Mouse (Mus musculus): ENCODE data around the gene Pygb. TPM values are rescaled to one million over a fixed set of nuclear protein-coding genes. Genes with fewer than 3 reads are reported as not detected.

Gene Pygb
- total and polyA plus RNA-seq, 3 experiments: 36.4 to 47.7 (median 43.2) TPM

DNA sequence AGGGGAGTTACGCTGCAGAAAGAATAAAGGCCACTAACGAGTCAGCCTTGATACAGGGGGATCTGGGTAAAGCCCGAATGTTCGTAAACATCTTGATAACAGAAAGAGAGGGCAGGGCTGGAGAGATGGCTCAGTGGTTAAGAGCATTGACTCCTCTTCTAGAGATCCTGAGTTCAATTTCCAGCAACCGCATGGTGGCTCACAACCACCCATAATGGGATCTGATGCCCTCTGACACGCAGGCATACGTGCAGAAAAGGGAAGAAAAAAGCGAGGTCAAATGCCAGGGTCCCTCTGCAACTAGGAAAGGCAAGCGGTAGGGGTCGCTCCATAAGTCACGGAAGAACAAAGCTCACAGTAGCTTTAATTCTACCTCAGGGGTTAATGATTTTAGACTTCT, 54.6 kb downstream of the Pygb start:
- peaks cover 42 to 76% of the 10 kb centered on the region in 2 experiments for H3K4me1 ChIP-seq (ENCODE audit: control insufficient read depth in 1 of 2, insufficient read depth in 2 of 2)
- H3K79me2 ChIP-seq (replicated peaks; ENCODE audit: control insufficient read depth, extremely low read depth, insufficient read depth, poor library complexity, severe bottlenecking): no peaks in the 10 kb centered on the region
- H3K27ac ChIP-seq (ENCODE audit: insufficient read depth, low read depth): no peak overlapping the region
- in situ Hi-C loops (cut with MboI; ENCODE audit: low pct_ligation_motif_present, low pct_unique_long_range_greater_than_20kb, low sequenced_read_pairs) (loop anchor here (25.0 kb wide), 1 partner anchor 171 kb away; no protein-coding TSS in a partner anchor), dilution Hi-C loops (cut with MboI; ENCODE audit: extremely low pct_ligation_motif_present, extremely low pct_unique_long_range_greater_than_20kb, low sequenced_read_pairs) (no loop called here)
- no peak overlapping the region for H3K9ac ChIP-seq (ENCODE audit: insufficient read depth, low read depth)
- no peak for DNase-seq (ENCODE audit: extremely low read depth)
- no peaks in the 10 kb centered on the region for H3K27me3 ChIP-seq (replicated peaks)
- TF ChIP-seq IRF4 (IDR thresholded peaks at IDR 0.05; ENCODE audit: low read depth, low read length) (no peak), RAD21 (IDR thresholded peaks at IDR 0.05; ENCODE audit: low read depth, low read length) (no peak), GABPA (IDR thresholded peaks at IDR 0.05; ENCODE audit: insufficient replicate concordance, low read depth, low read length) (no peak), ZMIZ1 (IDR thresholded peaks at IDR 0.05; ENCODE audit: low read depth, low read length) (no peak), TBP (conservative IDR thresholded peaks at IDR 0.05; ENCODE audit: low read depth, low read length) (no peak), MAFK (IDR thresholded peaks at IDR 0.05; ENCODE audit: insufficient replicate concordance, low read length) (no peak), KAT2A (IDR thresholded peaks at IDR 0.05; ENCODE audit: insufficient replicate concordance, low read length) (no peak), USF1 (IDR thresholded peaks at IDR 0.05; ENCODE audit: low read depth, low read length) (no peak), ELF1 (IDR thresholded peaks at IDR 0.05; ENCODE audit: low read depth, low read length) (no peak), RCOR1 (conservative IDR thresholded peaks at IDR 0.05; ENCODE audit: low read depth, low read length) (no peak), CTCF (conservative IDR thresholded peaks at IDR 0.05 in 1 of 2, IDR thresholded peaks at IDR 0.05 in 1 of 2; ENCODE audit: low read depth in 2 of 2, low read length in 2 of 2) (no peak), E2F4 (IDR thresholded peaks at IDR 0.05; ENCODE audit: insufficient replicate concordance, low read depth, low read length) (no peak)
- H3K4me2 ChIP-seq (ENCODE audit: insufficient read depth, low read depth, poor library complexity, severe bottlenecking): no peak overlapping the region
- no peaks in the 10 kb centered on the region for H3K9me3 ChIP-seq (replicated peaks; ENCODE audit: low read length)
- H3K36me3 ChIP-seq (replicated peaks in 1 of 2; ENCODE audit: control insufficient read depth in 1 of 2, insufficient read depth in 1 of 2, low read length in 1 of 2): peaks cover 18 to 65% of the 10 kb centered on the region in 2 experiments
- no peak overlapping the region for H3K4me3 ChIP-seq (replicated peaks in 1 of 3; ENCODE audit: low read depth in 2 of 3, low read length in 2 of 3, poor library complexity in 1 of 3)

DNA sequence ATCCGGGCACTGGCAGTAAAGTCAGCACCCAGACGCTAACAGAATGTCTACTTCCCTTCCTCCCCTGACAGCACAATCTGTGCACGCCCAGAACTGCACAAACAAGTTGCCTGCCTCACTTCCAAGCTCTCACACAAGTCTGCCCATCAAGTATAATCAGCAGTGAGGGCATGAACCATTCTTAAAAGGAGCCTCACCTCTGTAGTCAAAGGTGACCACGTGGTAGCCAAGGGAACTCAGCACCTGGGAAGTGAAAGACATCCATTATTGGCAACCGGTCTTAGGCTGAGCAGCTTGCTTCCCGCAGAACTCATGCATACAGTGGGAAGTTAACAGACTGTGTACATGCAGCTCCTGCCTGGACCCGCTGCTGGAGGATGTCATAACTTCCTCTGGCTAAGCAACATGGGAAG, 55.5 kb downstream of the Pygb start:
- Histone ChIP-seq H3K79me2 (replicated peaks; ENCODE audit: control insufficient read depth, extremely low read depth, insufficient read depth, poor library complexity, severe bottlenecking) (no peaks in the 10 kb centered on the region), H3K27ac (ENCODE audit: insufficient read depth, low read depth) (no peak overlapping the region), H3K27me3 (replicated peaks) (no peaks in the 10 kb centered on the region), H3K4me3 (replicated peaks in 1 of 3; ENCODE audit: low read depth in 2 of 3, low read length in 2 of 3, poor library complexity in 1 of 3) (no peak overlapping the region), H3K4me1 (ENCODE audit: control insufficient read depth in 1 of 2, insufficient read depth in 2 of 2) (peaks cover 44 to 83% of the 10 kb centered on the region in 2 experiments), H3K4me2 (ENCODE audit: insufficient read depth, low read depth, poor library complexity, severe bottlenecking) (no peak overlapping the region), H3K9ac (ENCODE audit: insufficient read depth, low read depth) (no peak overlapping the region), H3K9me3 (replicated peaks; ENCODE audit: low read length) (no peaks in the 10 kb centered on the region), H3K36me3 (replicated peaks in 1 of 2; ENCODE audit: control insufficient read depth in 1 of 2, insufficient read depth in 1 of 2, low read length in 1 of 2) (peaks cover 21 to 66% of the 10 kb centered on the region in 2 experiments)
- DNase-seq (ENCODE audit: extremely low read depth): no peak
- in situ Hi-C loops (cut with MboI; ENCODE audit: low pct_ligation_motif_present, low pct_unique_long_range_greater_than_20kb, low sequenced_read_pairs) (loop anchor here (25.0 kb wide), 1 partner anchor 170 kb away; no protein-coding TSS in a partner anchor), dilution Hi-C loops (cut with MboI; ENCODE audit: extremely low pct_ligation_motif_present, extremely low pct_unique_long_range_greater_than_20kb, low sequenced_read_pairs) (no loop called here)
- TF ChIP-seq ZNF384 (IDR thresholded peaks at IDR 0.05; ENCODE audit: low read depth, low read length) (no peak), NRF1 (IDR thresholded peaks at IDR 0.05; ENCODE audit: low read depth, low read length) (no peak), ZC3H11A (IDR thresholded peaks at IDR 0.05; ENCODE audit: low read depth, low read length) (no peak), RCOR1 (conservative IDR thresholded peaks at IDR 0.05; ENCODE audit: low read depth, low read length) (no peak), ZMIZ1 (IDR thresholded peaks at IDR 0.05; ENCODE audit: low read depth, low read length) (no peak), TCF12 (IDR thresholded peaks at IDR 0.05; ENCODE audit: low read depth, low read length) (no peak), CTCF (conservative IDR thresholded peaks at IDR 0.05 in 1 of 2, IDR thresholded peaks at IDR 0.05 in 1 of 2; ENCODE audit: low read depth in 2 of 2, low read length in 2 of 2) (no peak), BHLHE40 (IDR thresholded peaks at IDR 0.05; ENCODE audit: low read depth, low read length) (no peak), JUND (conservative IDR thresholded peaks at IDR 0.05; ENCODE audit: low read depth, low read length) (no peak), GABPA (IDR thresholded peaks at IDR 0.05; ENCODE audit: insufficient replicate concordance, low read depth, low read length) (no peak), MAFK (IDR thresholded peaks at IDR 0.05; ENCODE audit: insufficient replicate concordance, low read length) (no peak), USF1 (IDR thresholded peaks at IDR 0.05; ENCODE audit: low read depth, low read length) (no peak), ETS1 (conservative IDR thresholded peaks at IDR 0.05; ENCODE audit: low read depth, low read length) (no peak), IRF4 (IDR thresholded peaks at IDR 0.05; ENCODE audit: low read depth, low read length) (no peak)
